Mouse (Mus musculus): ENCODE measurements around the gene Mptx1. TPM values are rescaled to one million over a fixed set of nuclear protein-coding genes. Genes with fewer than 3 reads are reported as not detected.

The Mptx1 gene
- not detected in 2 replicates for total RNA-seq (2015)
- total RNA-seq (2017): not detected in 2 replicates

- ATAC-seq (ENCODE audit: poor library complexity, severe bottlenecking): no peak
Measured at GRCm38 (mm10) chr1:174330218-174330617, at the start of gene Mptx1. Gene Mptx1 (plus strand): TSS chr1:174330518.

GRCm38 (mm10) chr1:174303162-174303561 is 27.2 kb upstream of the Mptx1 start:
- no peak for ATAC-seq (ENCODE audit: poor library complexity, severe bottlenecking)

DNA sequence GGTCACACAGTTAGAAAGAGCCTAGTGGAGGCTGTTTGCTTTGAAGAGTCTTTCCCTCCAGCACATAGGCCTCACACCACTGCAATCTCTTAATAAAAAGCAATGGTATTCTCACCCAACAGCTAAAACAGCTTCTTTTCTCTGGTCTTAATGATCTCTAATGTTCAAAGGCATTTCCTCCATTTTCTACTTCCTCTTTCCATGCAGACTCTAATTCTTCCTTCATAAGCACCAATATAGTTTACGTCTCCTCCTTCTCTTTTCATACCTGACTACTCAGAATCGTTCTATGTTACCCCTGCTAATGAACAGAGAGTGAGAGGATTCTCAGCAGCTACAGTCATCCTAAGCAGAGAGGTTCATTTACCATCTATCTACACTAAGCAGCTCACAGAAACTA is 13.0 kb upstream of the Mptx1 start:
- peak; percentile 36; the same call in 1 of the 2 replicates for ATAC-seq (ENCODE audit: poor library complexity, severe bottlenecking)

DNA sequence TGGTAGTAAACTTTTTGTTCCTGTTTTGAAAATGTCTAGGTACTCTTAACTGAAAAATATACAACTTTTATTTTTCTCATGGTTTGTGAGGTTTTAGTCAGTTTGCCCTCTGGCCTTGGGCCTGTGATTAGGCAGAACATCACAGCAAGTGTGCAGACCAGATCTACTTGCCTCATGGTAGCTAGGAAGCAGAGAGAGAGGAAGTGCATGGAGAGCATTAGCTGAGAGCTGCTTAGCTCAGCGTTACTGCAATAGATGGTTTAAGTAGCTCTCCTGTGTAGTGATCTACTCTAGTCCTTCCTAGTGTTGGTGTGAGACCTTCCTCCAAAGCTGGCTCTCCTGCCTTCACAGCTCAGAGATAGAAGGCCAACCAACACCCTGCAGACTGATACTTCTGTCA is 23.3 kb downstream of the Mptx1 start:
- peak; percentile 58; the same call in 1 of the 2 replicates for ATAC-seq (ENCODE audit: poor library complexity, severe bottlenecking)

GRCm38 (mm10) chr1:174354640-174355039 is 24.3 kb downstream of the Mptx1 start:
- peak; percentile 71 for ATAC-seq (ENCODE audit: poor library complexity, severe bottlenecking)

DNA sequence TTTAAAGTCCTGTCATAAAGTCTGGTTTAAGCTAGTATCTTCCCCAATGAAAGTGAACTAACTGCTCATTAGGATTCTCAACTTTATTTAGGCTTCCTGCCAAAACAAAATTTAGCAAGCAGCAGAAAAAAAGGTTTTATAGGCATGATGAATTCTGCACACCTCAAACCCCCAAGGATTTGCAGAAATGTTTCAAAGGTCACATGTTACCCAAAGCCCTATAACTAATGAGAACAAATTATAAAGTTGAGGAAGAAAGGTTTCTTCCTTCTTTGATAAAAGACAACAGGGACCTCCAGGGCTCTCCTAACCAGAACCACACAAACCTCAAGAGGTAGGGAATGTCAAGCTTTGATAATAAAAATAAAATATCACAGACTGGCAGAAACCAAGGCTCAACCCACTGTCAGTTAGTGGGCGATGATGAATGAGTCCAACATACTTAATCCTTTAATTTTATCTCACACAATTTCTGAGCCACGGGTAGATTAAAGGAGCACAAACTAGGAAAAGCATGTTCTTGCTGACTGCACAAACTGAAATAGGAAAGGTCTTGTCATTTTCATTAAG is 34.6 kb downstream of the Mptx1 start, which contains the start of gene Olfr417:
TSS of gene Olfr417 (plus strand) at position 241 of the 570 bp plus-strand sequence.
- no peak for ATAC-seq (ENCODE audit: poor library complexity, severe bottlenecking)

DNA sequence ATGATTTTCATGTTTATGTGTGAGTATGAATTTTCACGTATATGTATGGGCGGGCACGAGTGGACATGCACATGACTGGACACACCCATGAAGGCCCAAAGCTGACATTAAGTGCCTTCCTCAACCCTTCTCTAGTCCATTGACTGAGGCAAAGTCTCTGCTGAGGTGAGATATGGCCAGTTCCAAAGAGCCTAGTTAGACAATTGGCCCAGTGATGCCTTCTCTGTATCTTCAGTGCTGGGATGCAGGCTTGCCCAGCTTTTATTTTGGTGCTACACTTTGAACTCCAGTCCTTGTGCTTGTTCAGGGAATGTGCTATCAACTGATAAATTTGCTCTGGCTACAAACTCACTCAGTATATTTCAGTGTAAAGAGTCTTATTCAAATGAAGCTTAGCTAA is 43.5 kb downstream of the Mptx1 start:
- ATAC-seq (ENCODE audit: poor library complexity, severe bottlenecking): no peak

Other genes starting within 250 kb of the Mptx1 start
- gene Olfr429, start 246.2 kb upstream of the Mptx1 start, total RNA-seq (2015): not detected in 2 replicates
- gene Olfr429, start 246.2 kb upstream of the Mptx1 start, total RNA-seq (2017): not detected in 2 replicates
- gene Olfr427, start 233.6 kb upstream of the Mptx1 start, total RNA-seq (2015): not detected in 2 replicates
- not detected in 2 replicates for gene Olfr427, start 233.6 kb upstream of the Mptx1 start, total RNA-seq (2017)
- not detected in 2 replicates for gene Olfr231, start 209.4 kb upstream of the Mptx1 start, total RNA-seq (2015)
- not detected in 2 replicates for gene Olfr231, start 209.4 kb upstream of the Mptx1 start, total RNA-seq (2017)
- not detected in 2 replicates for gene Olfr424, start 199.0 kb upstream of the Mptx1 start, total RNA-seq (2015)
- not detected in 2 replicates for gene Olfr424, start 199.0 kb upstream of the Mptx1 start, total RNA-seq (2017)
- not detected in 2 replicates for gene Olfr420, start 174.9 kb upstream of the Mptx1 start, total RNA-seq (2015)
- not detected in 2 replicates for gene Olfr420, start 174.9 kb upstream of the Mptx1 start, total RNA-seq (2017)
- 1.1 and 1.3 TPM in 2 replicates for gene Spta1, start 157.7 kb upstream of the Mptx1 start, total RNA-seq (2015)
- 2.7 and 5.9 TPM in 2 replicates for gene Spta1, start 157.7 kb upstream of the Mptx1 start, total RNA-seq (2017)
- gene Olfr419, start 78.5 kb upstream of the Mptx1 start, total RNA-seq (2015): not detected in 2 replicates
- not detected in 2 replicates for gene Olfr419, start 78.5 kb upstream of the Mptx1 start, total RNA-seq (2017)
- not detected in 2 replicates for gene Olfr417, start 34.6 kb downstream of the Mptx1 start, total RNA-seq (2015)
- gene Olfr417, start 34.6 kb downstream of the Mptx1 start, total RNA-seq (2017): 0.04 TPM in 1 of 2 replicates, not detected in the other
- not detected in 2 replicates for gene Olfr248, start 60.5 kb downstream of the Mptx1 start, total RNA-seq (2015)
- not detected in 2 replicates for gene Olfr248, start 60.5 kb downstream of the Mptx1 start, total RNA-seq (2017)
- not detected in 2 replicates for gene Olfr414, start 93.5 kb downstream of the Mptx1 start, total RNA-seq (2015)
- not detected in 2 replicates for gene Olfr414, start 93.5 kb downstream of the Mptx1 start, total RNA-seq (2017)
- gene Olfr220, start 111.6 kb downstream of the Mptx1 start, total RNA-seq (2015): not detected in 2 replicates
- not detected in 2 replicates for gene Olfr220, start 111.6 kb downstream of the Mptx1 start, total RNA-seq (2017)
- not detected in 2 replicates for gene Fmn2, start 171.3 kb downstream of the Mptx1 start, total RNA-seq (2015)
- not detected in 2 replicates for gene Fmn2, start 171.3 kb downstream of the Mptx1 start, total RNA-seq (2017)